Mouse (Mus musculus): ENCODE results near the gene Cd68.

Cd68 gene

GRCm38 (mm10) chr11:69693421-69693965 is 27.5 kb upstream of the Cd68 start:
- DNase-seq: no peak

DNA sequence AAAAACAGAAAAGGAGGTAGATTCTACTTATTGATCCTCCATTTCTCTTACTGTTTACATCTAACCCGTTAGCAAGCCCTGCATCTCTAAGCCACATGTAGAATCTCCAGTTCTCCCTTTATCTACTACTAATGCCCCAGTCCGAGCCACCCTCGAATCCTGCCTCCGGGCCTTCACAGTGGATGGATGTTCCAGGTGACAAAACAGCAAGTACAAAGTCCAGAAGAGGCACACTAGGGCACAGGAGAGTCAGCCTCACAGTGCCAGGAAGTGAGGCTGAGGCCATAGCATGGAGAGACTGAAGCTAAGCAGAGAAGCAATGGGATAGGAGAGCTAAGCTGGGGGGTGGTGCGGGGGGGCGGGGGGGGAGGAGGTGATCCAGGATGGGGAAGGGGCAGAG is 26.9 kb upstream of the Cd68 start:
- DNase-seq: no peak

DNA sequence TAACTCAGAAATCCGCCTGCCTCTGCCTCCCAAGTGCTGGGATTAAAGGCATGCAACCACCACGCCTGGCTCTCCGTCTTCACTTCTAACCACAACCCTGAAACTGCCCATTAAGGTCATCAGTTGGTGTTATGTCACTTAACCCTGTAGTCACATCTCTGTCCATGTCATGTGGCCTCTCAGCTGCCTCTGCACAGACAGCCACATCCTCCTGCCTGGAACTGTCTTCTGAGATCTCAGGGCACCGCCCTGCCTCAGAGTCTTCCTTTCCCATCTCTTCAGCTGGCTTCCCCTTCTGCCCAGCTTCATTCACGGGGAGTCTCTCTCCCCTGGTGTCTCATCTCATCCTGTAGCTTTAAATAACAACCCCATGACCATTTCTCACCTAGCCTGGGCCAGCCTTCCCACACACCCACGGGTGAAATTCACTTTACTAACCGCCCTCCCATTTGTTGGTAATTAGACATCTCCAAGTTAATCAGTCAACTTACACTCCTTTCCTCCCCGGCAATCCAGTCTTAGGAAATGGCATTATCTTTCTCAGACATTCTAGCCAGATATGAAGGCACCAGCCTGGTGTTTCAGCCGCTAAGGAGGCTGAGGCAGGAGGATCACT is 26.4 kb upstream of the Cd68 start:
- no peak for DNase-seq

DNA sequence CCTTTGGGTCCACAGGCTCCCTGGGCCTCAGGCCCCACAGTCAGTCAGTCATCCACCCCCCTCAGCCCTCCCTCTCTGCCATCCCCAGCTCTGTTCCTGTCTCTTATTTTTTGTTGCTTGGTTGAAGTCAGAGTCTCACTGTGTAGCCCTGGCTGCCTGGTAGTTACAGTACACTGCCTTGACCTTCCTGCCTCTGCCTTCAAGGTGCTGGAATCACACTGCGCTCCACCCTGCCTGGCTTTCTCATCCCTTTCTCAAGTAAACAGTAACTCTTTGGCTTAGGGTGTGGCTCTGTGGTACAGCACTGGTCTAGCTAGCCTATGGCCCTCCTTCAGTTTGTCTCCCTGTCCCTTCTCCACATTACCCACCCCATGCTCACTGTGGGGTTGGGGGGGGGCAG is 23.9 kb upstream of the Cd68 start:
- no peak for DNase-seq

GRCm38 (mm10) chr11:69687061-69687460 is 21.1 kb upstream of the Cd68 start:
- DNase-seq: no peak

GRCm38 (mm10) chr11:69686377-69686776 is 20.4 kb upstream of the Cd68 start:
- DNase-seq: no peak

DNA sequence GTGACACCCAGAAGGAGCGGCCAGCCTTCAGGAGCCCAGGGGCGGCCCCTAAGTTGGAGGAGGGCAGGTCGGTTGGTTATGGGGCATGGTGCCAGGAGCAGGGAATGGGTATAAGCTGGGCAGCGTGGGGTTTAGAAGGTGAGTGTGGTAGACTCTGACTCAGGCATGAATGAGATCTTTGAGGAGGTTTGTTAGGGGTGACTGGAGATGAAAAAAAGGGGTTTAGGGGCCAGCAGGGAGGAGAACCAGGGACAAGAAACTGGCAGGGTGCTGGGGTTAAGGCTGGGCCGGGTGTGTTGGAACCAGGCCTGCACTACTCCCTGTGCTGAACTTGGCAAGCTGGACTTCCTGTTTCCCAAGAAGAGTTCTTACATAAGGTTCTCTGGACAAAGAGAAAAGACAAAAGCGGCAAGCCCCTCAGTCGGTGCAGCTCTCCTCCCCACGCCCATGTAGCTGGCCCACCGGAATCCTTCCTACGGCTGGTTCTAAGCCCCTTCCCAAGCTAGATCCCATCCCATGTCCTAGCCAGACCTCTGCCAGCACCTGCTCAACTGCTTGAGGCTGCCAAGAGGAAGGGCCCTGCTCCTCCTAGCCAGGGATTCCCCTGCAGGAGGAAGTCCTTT is 19.7 kb upstream of the Cd68 start, which contains the start of gene Tnfsf13:
Tnfsf13 (minus strand) TSS at position 259 of the 623 bp plus-strand sequence.
- no peak for DNase-seq

GRCm38 (mm10) chr11:69684936-69685335 is 19.0 kb upstream of the Cd68 start:
- no peak for DNase-seq

DNA sequence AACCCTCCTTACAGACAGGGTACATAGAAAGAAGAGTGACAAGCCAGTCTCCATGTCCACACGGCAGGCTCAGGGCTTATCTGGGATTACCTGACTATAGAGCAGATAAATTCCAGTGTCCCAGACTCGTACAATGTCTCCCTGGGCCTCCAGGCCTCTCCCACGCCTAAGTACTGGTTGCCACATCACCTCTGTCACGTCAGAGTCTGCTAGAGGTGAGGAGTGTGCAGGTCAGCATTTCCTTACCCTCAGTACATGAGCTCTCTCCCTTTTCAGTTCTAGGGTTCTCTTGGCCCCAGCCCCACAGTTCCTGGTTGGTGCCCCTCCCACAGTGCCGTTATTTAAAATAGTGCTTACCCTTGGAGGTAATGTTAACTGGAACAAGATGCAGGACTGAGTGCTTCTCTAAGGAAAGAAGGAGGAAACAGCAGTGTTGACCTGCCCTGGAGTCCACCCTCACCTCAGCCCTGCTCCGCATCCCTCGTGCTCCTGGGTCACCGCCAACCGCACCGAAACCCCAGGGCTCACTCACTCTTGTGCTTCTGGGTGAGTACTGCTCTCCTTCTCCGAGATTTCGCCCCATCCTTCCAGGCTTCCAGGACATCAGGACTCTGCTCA is 18.3 kb upstream of the Cd68 start:
- DNase-seq: no peak

DNA sequence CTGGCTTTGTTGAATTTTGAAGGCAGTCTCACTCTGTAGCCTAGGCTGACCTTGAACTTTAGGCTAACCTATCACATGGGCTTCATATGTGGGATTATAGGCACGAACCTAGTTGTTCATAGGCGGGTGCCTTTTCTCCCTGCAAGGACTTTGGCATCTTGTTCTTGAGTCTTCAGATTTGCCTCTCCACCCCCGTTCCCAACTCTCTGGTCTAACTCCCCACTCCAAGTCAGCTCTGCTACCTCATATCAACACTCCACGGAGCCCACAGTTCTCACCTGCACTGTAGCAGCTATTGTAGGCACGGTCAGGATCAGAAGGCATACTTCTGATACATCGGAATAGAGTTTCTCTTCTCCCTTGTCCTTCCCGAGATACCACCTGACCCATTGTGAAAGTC is 17.6 kb upstream of the Cd68 start:
- DNase-seq: no peak

GRCm38 (mm10) chr11:69682840-69683533 is 17.0 kb upstream of the Cd68 start:
- peak; percentile 60 to 83 for DNase-seq

GRCm38 (mm10) chr11:69682209-69682839 is 16.4 kb upstream of the Cd68 start:
- no peak for DNase-seq

DNA sequence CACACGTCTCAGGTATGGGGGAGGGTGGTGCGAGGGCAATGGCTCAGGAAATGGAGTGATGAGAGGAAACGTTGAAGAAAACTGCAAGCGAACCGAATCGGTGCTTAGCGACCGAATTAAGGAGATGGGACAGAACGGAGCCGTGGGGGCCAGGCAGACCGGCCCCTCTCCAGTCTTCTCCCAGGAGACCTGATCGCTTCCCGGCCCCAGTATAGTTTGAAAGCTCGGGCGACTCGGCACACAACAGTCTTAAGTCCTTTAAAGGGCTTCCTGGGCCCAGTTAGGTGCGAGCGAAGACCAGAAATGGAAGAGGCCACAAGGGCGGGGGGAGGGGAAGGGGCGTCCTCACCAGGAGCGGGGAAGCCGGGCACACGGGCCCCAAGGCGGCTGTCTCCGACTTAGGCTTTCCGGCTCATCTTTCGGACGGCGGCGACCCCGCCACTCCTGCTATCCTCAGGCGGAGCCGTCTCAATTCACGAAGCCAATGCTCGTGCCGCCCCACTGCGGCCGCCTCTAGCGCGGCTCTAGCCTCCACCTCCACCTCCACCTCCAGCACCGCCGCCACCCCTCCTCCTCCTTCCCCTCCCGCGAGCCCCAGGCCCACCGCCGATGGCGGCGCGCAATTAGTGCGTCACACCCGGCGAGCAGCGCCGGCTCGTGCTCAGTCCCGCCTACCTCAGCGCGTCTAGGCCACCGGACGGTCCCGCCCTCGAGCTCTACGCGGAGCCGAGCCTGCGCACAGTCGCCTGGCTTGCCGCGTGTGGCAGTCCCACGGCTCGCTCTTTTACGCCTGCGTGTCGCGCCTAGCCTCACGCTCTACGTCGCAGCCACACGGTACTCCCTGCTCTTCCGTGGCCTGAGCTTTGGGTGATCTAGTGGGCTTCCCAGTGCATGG is 15.6 kb upstream of the Cd68 start, which contains the start of gene Senp3:
Senp3 (minus strand) TSS at position 771 of the 895 bp plus-strand sequence.
- DNase-seq: peak; percentile 92 to 94

GRCm38 (mm10) chr11:69680136-69680855 is 14.3 kb upstream of the Cd68 start:
- DNase-seq: no peak

GRCm38 (mm10) chr11:69679144-69679543 is 13.2 kb upstream of the Cd68 start:
- no peak for DNase-seq

DNA sequence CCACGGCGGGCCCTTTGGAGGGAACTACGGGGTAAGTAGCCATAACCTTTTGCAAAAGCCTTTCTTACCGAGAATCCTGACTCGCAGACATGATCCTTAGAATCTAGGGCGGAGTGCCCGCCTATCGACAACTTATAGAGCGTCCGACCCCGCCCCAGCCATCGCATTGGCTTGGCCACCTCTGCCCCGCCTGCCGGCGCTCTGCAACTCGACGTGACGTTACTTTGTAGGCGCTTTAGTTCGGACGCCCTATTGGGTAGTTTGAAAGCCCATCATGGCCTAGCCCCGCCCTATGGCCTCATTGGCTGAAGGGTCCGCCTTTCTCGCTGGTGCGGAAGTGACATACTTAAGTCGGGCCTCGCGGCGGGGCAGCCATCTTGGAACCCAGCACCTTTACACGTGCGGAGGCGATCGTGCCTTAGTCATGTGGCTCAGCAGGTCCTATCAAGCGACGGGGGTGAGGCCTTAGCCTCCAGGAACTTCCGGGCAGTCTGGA is 6.3 kb upstream of the Cd68 start, which contains the start of gene Eif4a1:
Eif4a1 (minus strand) TSS at position 213 of the 496 bp plus-strand sequence.
- DNase-seq: peak; percentile 99

GRCm38 (mm10) chr11:69671726-69672124 is 5.8 kb upstream of the Cd68 start:
- DNase-seq: no peak

- peak; percentile 90 to 94 for DNase-seq
Observed at GRCm38 (mm10) chr11:69670786-69671725, 5.1 kb upstream of the Cd68 start.

DNA sequence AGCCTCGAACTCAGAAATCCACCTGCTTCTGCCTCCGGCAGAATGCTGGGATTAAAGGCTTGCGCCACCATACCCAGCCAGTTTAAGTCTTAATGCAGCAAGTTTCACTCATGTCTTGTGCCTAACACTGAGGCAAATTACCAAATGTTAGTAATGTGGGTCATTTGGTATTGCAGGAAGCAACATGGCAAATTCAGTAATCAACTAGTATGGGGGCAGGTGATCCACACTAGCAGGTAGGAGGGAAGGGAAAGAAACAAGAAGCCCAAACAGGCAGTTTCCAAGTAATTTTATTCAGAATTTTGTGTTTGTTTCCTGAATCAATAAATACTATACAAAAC is 682 bp upstream of the Cd68 start:
- no peak for DNase-seq
